Mouse (Mus musculus) adipocyte (in vitro differentiated cells): ENCODE measurements around the gene Plekhh2.
"Not testable (repeated sequence)": the region's sequence is repeated elsewhere in the genome, so short reads cannot be mapped to it uniquely, and the experiment has no call there.

ENCODE experiments used
- DNase-seq: peaks from one replicate; pipeline ENCODE4 v3.0.0-alpha.2; 2016; ENCODE audit warnings: low spot score

The Plekhh2 gene

GRCm38 (mm10) chr17:84512516-84513085 is 906 bp downstream of the Plekhh2 start:
- DNase-seq = peak; percentile 58

- no peak for DNase-seq
These were observed 4.2 kb downstream of the Plekhh2 start for GRCm38 (mm10) chr17:84515901-84516300.

GRCm38 (mm10) chr17:84519346-84519745 is 7.7 kb downstream of the Plekhh2 start:
- no peak for DNase-seq

- DNase-seq = no peak
These were observed 8.4 kb downstream of the Plekhh2 start for GRCm38 (mm10) chr17:84520057-84520456.

GRCm38 (mm10) chr17:84529356-84529755 is 17.7 kb downstream of the Plekhh2 start:
- DNase-seq = no peak

- DNase-seq = no peak
These were observed 18.6 kb downstream of the Plekhh2 start for GRCm38 (mm10) chr17:84530202-84530796.

GRCm38 (mm10) chr17:84532909-84533499 is 21.3 kb downstream of the Plekhh2 start:
- no peak for DNase-seq

- no peak for DNase-seq
These were observed 22.1 kb downstream of the Plekhh2 start for GRCm38 (mm10) chr17:84533841-84534240.

- no peak for DNase-seq
These were observed 22.9 kb downstream of the Plekhh2 start for GRCm38 (mm10) chr17:84534632-84535031.

GRCm38 (mm10) chr17:84535226-84535625 is 23.5 kb downstream of the Plekhh2 start:
- peak; percentile 46 for DNase-seq

- no peak for DNase-seq
These were observed 25.6 kb downstream of the Plekhh2 start for GRCm38 (mm10) chr17:84537301-84537700.

- DNase-seq = peak; percentile 43
These were observed 26.3 kb downstream of the Plekhh2 start for GRCm38 (mm10) chr17:84537966-84538365.

- DNase-seq = peak; percentile 34
These were observed 28.9 kb downstream of the Plekhh2 start for GRCm38 (mm10) chr17:84540603-84541002.

GRCm38 (mm10) chr17:84550902-84551877 is 39.5 kb downstream of the Plekhh2 start:
- DNase-seq = no peak

- peak; percentile 18 for DNase-seq
These were observed 40.5 kb downstream of the Plekhh2 start for GRCm38 (mm10) chr17:84552230-84552629.

GRCm38 (mm10) chr17:84564264-84564663 is 52.6 kb downstream of the Plekhh2 start:
- not testable (repeated sequence) for DNase-seq

GRCm38 (mm10) chr17:84565762-84566161 is 54.1 kb downstream of the Plekhh2 start:
- no peak for DNase-seq

GRCm38 (mm10) chr17:84566773-84567555 is 55.3 kb downstream of the Plekhh2 start:
- no peak for DNase-seq

GRCm38 (mm10) chr17:84568807-84569206 is 57.1 kb downstream of the Plekhh2 start:
- DNase-seq = no peak

- DNase-seq = no peak
These were observed 58.1 kb downstream of the Plekhh2 start for GRCm38 (mm10) chr17:84569770-84570169.

- no peak for DNase-seq
These were observed 59.9 kb downstream of the Plekhh2 start for GRCm38 (mm10) chr17:84571629-84572028.

GRCm38 (mm10) chr17:84573305-84573704 is 61.6 kb downstream of the Plekhh2 start:
- DNase-seq = no peak
